Mouse (Mus musculus): ENCODE results near the gene Zfp507.

Gene Zfp507

DNA sequence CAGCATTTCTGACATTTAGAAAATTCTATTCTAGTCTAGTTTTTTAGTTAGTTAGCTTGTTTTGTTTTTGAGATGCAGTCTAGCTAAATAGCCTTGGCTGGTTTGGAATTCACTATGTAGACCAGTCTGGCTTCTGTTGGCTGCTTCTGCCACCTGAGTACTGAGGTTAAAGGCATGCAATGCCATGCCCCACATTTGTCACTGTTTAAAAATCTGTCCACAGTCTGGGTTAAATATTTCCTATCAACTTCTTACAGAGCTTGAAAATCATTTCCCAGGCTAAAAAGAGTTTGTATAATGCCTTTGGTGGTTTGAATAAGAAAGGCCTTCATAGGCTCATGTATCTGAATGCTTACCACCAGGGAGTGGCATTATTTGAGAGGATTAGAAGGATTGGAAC is 63.9 kb downstream of the Zfp507 start:
- CTCF ChIA-PET: no interaction called here

DNA sequence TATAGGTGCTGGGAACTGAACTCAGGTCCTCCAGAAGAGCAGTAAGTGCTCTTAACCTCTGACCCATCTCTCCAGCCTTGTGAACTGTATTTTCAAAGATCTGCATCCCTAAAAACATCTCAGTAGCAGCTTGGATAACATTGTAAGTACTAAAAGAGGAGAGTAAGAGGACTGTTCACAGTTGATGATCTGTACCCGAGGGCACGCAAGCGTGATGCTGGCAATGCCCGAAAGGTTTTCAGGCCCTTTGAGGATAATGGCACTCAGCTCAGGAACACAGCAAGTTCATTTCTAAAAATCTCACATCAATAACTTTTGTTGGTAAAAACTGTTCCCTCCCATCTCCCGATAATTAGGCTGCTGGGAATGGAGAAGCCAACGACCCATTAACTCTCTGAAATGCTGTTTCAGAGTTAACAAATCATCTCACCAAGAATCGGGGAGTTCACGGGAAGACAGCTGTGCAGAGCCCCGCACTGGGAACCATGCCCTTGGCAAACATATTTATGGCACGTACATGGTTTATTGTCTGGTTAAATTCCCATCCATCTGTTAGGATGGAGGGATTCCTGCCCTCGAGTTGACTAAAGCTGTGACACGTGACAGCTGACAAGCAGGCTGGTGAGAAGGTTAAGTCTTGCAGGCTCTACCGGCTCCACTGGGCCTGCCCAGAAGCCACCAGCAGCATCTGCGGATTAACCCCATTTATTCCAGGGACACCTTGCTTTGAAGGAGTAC is 69.3 kb downstream of the Zfp507 start:
- CTCF ChIA-PET: no interaction called here

DNA sequence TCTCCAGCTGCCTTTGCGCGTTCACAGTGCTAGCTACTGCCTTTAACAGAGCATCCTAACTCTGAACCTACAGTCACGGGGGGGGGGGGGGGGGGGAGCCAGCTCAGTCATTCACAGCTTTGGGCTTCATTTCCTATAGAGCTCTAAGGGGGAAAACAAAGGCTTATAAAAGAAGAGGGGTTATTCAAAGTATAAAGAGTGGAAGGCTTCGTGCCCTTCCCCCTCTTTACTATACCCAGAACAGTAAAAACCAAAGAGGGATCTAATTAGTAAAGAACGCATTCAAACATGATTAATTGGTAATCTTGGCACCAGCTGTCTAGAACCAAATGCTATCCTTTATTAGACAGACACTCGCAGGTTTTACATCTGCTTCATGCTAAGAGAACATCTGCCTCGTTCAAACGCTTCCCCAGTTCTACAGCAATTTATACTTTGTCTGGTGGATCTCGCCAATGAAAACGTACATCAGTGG is 70.2 kb downstream of the Zfp507 start:
- CTCF ChIA-PET: no interaction called here

DNA sequence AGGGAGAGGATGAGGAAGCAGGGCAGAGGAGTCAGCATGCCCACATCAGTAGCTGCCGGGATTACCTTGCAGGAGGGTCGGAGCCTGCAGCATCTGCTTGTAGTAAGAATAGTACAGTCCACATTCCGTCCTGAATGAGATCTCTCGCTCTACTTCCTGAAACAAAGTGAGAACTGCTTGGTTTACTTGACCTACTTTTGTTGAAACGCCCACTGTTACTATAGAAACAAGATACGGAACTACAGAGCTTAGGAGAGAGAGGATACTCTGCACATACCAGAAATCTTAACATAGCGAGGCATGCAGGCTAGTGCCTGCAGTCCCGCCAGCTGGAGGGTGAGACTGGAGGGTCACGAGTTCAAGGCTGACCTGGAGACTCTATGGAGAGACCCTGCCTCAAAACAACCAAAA is 73.2 kb downstream of the Zfp507 start:
- CTCF ChIA-PET: no interaction called here

DNA sequence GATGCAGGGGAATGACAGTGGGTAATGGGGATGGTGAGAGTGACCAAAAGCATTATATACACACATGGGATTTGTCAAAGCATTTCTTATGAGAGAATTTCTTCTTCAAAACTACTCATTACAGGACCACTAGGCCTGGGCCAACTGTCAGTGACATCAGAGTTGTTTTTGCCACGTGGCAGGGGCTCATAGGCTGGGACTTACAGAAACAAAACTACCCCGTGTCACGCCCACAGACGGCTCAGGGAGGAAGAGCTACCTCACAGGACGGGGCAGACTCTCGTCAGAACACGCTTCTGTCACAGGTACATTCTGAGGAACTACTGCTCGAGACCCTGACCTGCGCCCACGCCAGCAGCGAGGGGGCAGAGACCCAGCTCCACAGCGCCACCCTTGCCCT is 74.4 kb downstream of the Zfp507 start:
- CTCF ChIA-PET: no interaction called here

DNA sequence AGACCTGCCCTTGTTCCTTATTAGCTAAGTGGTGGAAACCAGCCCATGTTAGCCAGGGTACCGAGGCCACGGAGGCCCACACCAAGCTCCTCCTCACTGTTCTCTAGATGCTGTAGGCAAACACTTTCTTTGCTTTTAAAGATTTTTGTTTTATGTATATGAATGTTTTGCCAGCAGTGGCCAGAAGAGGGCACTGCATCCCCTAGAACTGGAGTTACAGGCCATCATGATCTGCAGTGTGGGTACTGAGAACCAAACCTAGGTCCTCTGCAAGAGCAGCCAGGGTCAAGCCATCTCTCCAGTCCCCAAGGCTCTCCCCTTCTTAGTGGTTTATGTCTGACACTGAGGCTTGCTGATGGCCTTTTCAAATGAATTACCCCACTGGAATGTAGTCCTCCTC is 79.8 kb downstream of the Zfp507 start:
- CTCF ChIA-PET: no interaction called here

Measured in spleen, embryonic (tissue).